In the genomic region with DNA sequence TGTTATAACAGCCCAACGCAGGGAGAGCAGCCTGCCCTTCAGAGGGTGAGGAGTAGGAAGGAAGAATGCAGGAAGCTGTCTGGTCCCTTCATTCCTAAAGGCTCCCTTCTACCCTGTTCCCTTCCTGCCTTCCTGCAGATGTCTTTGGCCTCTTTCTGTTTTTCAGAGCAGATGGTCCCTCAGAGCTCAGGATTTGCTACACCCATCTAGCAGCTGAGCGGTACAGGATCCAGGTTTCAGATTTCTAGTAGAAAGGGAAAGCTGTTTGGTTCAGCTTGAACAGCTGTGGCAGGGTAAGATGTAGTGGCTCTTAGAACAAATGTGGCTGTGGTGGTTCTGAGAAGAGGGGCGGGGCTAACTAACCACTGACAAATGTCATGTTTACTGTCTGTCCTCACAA, we compare ENCODE assay signal across 9 mouse cellular contexts.
DNase-seq lines count a peak whose midpoint lies in the region; ATAC-seq lines count a peak whose summit lies in the region.
"Had no signal": no experiment of that assay in that cellular context is flagged by ENCODE, and none has a peak within 500 bp of the region (broad histone marks: within the 10 kb centered on the region; RNA-seq: fewer than 3 reads in every experiment).

No protein-coding gene starts in this region.

- DNase-seq in layer of hippocampus, adult 18-20 months (ENCODE audit: low spot score in 2 of 2) = peak; percentile 22 to 51
- no peak for DNase-seq in layer of hippocampus, postnatal 10 days (ENCODE audit: low spot score in 2 of 2)
- DNase-seq in embryo, embryonic 10 days (ENCODE audit: low spot score) = peak; percentile 48
- DNase-seq in left cerebral cortex, postnatal 14 days (ENCODE audit: low spot score in 2 of 2) = peak; percentile 38 to 59
- no peak for DNase-seq in thymus, postnatal 10 days (ENCODE audit: low spot score in 2 of 2)
- no peak for DNase-seq in adrenal gland, adult 8-10 months
- no peak for DNase-seq in ovary, postnatal 14 days (ENCODE audit: low spot score)
- DNase-seq: kidney, postnatal 14 days had no signal

- intact Hi-C loops in left cerebral cortex, postnatal 14 days (cut with DNase I) = no loop called here

- no peak overlapping the region for H3K4me3 ChIP-seq in embryonic facial prominence, embryonic 15.5 days (replicated peaks)

- no peaks in the 10 kb centered on the region for H3K4me1 ChIP-seq in embryonic facial prominence, embryonic 15.5 days

- H3K27me3 ChIP-seq in embryonic facial prominence, embryonic 15.5 days = no peaks in the 10 kb centered on the region

- no peaks in the 10 kb centered on the region for H3K9me3 ChIP-seq in embryonic facial prominence, embryonic 15.5 days (replicated peaks)

- no peak overlapping the region for H3K27ac ChIP-seq in embryonic facial prominence, embryonic 15.5 days (replicated peaks)

- no peaks in the 10 kb centered on the region for H3K36me3 ChIP-seq in embryonic facial prominence, embryonic 15.5 days

- WGBS in embryonic facial prominence, embryonic 15.5 days = 36% methylated on average over 3 of the region's 3 CpGs

- no peak overlapping the region for H3K9ac ChIP-seq in embryonic facial prominence, embryonic 15.5 days

- peak; percentile 78 for ATAC-seq in embryonic facial prominence, embryonic 15.5 days (ENCODE audit: insufficient number of reproducible peaks, low FRiP score, low TSS enrichment, low read depth)

- no peak overlapping the region for H3K4me2 ChIP-seq in embryonic facial prominence, embryonic 15.5 days (replicated peaks)

Comparison
In these comparisons a context has a peak if more than half of its experiments do, and no peak if none do; other contexts are left out.
1. DNase-seq: peak in layer of hippocampus, adult 18-20 months (2 of 2), embryo, embryonic 10 days (single experiment) and left cerebral cortex, postnatal 14 days (2 of 2); none in layer of hippocampus, postnatal 10 days (0 of 2), thymus, postnatal 10 days (0 of 2), adrenal gland, adult 8-10 months (single experiment) and ovary, postnatal 14 days (single experiment).